Mouse (Mus musculus) lung, adult 2 months (tissue): Measurements from ENCODE around the gene Atxn2.

Experiments used
- CTCF ChIP-seq: fragments of 200-500 bp; IDR thresholded peaks from 2 replicates; pipeline ENCODE4 v1.5.1; 2011; ENCODE audit warnings: mild to moderate bottlenecking, low read length, control low read depth; ENCODE audit not compliant: insufficient read depth
- POLR2A ChIP-seq: fragments of 200-500 bp; IDR thresholded peaks from 2 replicates; pipeline ENCODE4 v1.6.1; 2011; ENCODE audit warnings: low read depth, mild to moderate bottlenecking, control low read depth, low read length, borderline replicate concordance; ENCODE audit errors: extremely low read depth

- TF ChIP-seq CTCF (no peak), POLR2A (no peak)
These were observed 108.4 kb downstream of the Atxn2 start for GRCm38 (mm10) chr5:121819559-121819958.
